Mouse (Mus musculus) forebrain, embryonic 15.5 days (tissue): Measurements from ENCODE around the gene Nfil3. TPM values are rescaled to one million over a fixed set of nuclear protein-coding genes. Genes with fewer than 3 reads are reported as not detected.
A peak's percentile ranks its signal among the peaks of the same experiment; 100 is the strongest.

Source experiments
- ATAC-seq: fragments of 200-750 bp; cut with Nextera tagmentation; replicated peaks from 2 replicates; pipeline ENCODE4 v1.8.0; 2017; ENCODE audit warnings: mild to moderate bottlenecking, moderate TSS enrichment, moderate library complexity
- H3K27ac ChIP-seq: fragments of 300-500 bp; sonication (generic); replicated peaks from 2 replicates; pipeline ENCODE4 v1.5.1; 2015; ENCODE audit warnings: mild to moderate bottlenecking, inconsistent platforms
- H3K27me3 ChIP-seq: fragments of 300-500 bp; sonication (generic); 2 replicates; pipeline ENCODE4 v1.6.1; 2015; ENCODE audit warnings: inconsistent platforms
- H3K36me3 ChIP-seq: fragments of 300-500 bp; sonication (generic); 2 replicates; pipeline ENCODE4 v1.6.1; 2015; ENCODE audit warnings: mild to moderate bottlenecking, inconsistent platforms
- H3K4me1 ChIP-seq: fragments of 300-500 bp; sonication (generic); 2 replicates; pipeline ENCODE4 v1.6.1; 2015; ENCODE audit warnings: inconsistent platforms
- H3K4me2 ChIP-seq: fragments of 300-500 bp; sonication (generic); replicated peaks from 2 replicates; pipeline ENCODE4 v1.6.1; 2015; ENCODE audit warnings: mild to moderate bottlenecking, inconsistent platforms
- H3K4me3 ChIP-seq: fragments of 300-500 bp; sonication (generic); 2 replicates; pipeline ENCODE4 v1.5.1; 2015; ENCODE audit warnings: mild to moderate bottlenecking, inconsistent platforms
- H3K9ac ChIP-seq: fragments of 300-500 bp; sonication (generic); replicated peaks from 2 replicates; pipeline ENCODE4 v1.6.1; 2015; ENCODE audit warnings: mild to moderate bottlenecking, inconsistent platforms
- H3K9me3 ChIP-seq: fragments of 300-500 bp; sonication (generic); 2 replicates; pipeline ENCODE4 v1.6.1; 2016; ENCODE audit warnings: inconsistent platforms
- WGBS: fragments of 180-500 bp; shearing (Covaris S2); methylation state at CpG from one replicate; pipeline ENCODE4 v1.1.7; 2015; ENCODE audit warnings: mixed read lengths; 5-methylcytosine and 5-hydroxymethylcytosine counted together
- polyA plus RNA-seq: library from polyadenylated mRNA; unstranded; fragments of >200 nt; fragmentation: Nextera tagmentation; extraction: Ambion mirVana; gene quantifications from 2 replicates; pipeline ENCODE4 v1.2.1, GENCODE M21; 2015

Gene Nfil3
- polyA plus RNA-seq, 1 experiment from 2014 or later = 55.6 TPM

DNA sequence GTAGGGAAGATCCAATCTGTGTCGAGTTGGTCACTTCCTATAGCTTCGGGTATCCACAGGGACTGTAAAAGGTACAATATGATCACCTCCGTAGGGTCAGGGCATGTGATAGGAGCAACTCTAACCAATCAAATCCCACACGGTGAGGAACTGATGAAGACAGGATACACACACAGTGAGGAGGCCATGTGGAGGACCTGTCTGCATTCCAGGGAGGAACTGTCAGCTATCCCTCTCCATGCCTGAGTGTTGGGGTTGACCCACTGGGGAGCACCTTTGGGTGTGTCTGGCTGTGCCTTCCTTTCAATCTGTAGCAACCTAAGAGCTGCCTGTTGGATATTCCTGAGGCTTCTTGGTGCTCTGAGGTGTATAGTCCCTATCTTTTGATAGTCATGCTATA lies 18.0 kb downstream of the Nfil3 start:
- Histone ChIP-seq H3K27me3 (no peaks in the 10 kb centered on the region), H3K4me2 (no peak overlapping the region), H3K9ac (no peak overlapping the region), H3K27ac (no peak overlapping the region), H3K9me3 (no peaks in the 10 kb centered on the region), H3K4me3 (no peak overlapping the region), H3K36me3 (peaks cover 39% of the 10 kb centered on the region), H3K4me1 (no peaks in the 10 kb centered on the region)
- ATAC-seq = no peak
- WGBS = 90% methylated on average over 4 of the region's 4 CpGs

DNA sequence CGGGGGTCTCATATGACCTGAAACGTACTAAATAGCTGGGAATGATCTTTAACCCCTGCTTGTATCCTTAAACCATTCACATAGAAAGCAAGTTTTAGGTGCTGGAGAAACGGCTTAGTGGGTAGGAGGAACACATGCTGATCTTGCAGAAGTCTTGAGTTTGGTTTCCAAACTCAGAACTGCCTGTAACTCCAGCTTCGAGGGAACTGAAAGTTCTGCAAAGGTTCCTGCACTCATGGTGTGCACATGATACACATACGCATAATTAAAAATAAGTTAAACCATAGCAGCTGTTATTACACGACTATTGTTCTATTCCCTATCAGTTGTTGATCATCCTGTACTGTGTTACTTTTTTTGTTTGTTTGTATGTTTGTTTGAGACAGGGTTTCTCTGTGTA lies 18.5 kb downstream of the Nfil3 start:
- H3K27me3 ChIP-seq = no peaks in the 10 kb centered on the region
- ATAC-seq = no peak
- 88% methylated on average over 6 of the region's 6 CpGs for WGBS

DNA sequence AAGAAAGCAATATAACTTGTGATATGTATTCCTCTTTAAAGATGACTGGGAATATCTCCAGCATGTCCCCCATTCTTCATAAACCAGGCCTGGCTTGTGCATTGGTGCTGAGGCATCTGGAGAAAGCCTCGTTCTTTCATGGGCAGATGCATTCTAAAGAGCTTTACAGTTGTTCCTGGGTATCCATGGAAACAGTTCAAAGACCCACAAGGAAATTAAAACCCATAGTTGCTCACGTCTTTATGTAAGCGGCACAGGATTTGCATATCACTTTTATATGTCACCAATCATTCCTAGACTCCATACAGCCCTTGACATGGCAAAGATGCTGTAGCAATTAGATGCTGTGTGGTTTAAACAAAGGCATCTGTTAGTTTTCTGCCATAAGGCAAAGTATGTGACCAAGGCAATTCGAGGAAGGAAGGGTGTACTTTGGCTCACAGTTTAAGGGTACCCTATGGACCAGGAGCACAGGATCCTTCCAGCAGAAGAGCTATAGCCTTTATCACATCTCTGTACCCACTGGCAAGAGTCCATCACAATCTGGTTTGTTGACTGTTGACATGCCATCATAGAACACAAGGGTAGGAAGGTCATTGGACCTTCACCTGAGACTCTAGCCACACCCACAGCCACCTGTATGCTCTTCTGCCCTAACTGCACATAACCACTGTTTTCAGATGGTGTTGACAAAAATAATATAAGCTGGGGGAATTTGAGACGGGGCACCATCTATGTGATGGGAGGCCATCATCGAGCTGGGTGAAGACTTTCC lies 26.9 kb downstream of the Nfil3 start:
- Histone ChIP-seq H3K4me2 (no peak overlapping the region), H3K36me3 (no peaks in the 10 kb centered on the region), H3K4me3 (no peak overlapping the region), H3K9ac (no peak overlapping the region), H3K27ac (no peak overlapping the region), H3K4me1 (no peaks in the 10 kb centered on the region), H3K9me3 (no peaks in the 10 kb centered on the region), H3K27me3 (no peaks in the 10 kb centered on the region)
- 45% methylated on average over 6 of the region's 6 CpGs for WGBS
- ATAC-seq = no peak

More for the DNA sequence above, 18.5 kb downstream of the Nfil3 start:
- Histone ChIP-seq H3K4me2 (no peak overlapping the region), H3K36me3 (peaks cover 33% of the 10 kb centered on the region), H3K4me3 (no peak overlapping the region), H3K9ac (no peak overlapping the region), H3K4me1 (no peaks in the 10 kb centered on the region), H3K27ac (no peak overlapping the region), H3K9me3 (no peaks in the 10 kb centered on the region)

DNA sequence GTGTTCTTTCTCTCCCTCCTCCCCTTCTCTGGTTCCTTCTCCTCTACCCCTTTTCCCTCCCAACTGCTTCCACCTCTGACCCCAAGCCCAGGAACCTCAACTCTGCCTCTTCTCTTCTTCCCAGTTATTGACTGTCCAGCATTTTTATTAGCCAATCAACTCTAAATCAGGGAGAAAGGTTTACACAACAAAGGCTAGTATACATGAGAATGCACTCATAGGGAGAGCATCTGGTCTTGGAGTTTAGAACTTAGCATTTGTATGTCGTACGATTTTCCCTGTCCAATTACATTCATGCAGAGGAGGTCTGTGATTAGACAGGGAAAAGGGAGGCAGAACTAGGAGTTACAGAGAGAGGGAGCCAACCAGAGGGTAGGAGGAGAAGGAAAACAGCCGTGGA lies 31.7 kb downstream of the Nfil3 start:
- Histone ChIP-seq H3K27ac (no peak overlapping the region), H3K36me3 (no peaks in the 10 kb centered on the region), H3K9ac (no peak overlapping the region), H3K27me3 (no peaks in the 10 kb centered on the region), H3K9me3 (no peaks in the 10 kb centered on the region), H3K4me1 (peaks cover 5% of the 10 kb centered on the region; the same call in 1 of the 2 replicates), H3K4me3 (no peak overlapping the region), H3K4me2 (no peak overlapping the region)
- no peak for ATAC-seq
- 76% methylated on average over 3 of the region's 3 CpGs for WGBS

DNA sequence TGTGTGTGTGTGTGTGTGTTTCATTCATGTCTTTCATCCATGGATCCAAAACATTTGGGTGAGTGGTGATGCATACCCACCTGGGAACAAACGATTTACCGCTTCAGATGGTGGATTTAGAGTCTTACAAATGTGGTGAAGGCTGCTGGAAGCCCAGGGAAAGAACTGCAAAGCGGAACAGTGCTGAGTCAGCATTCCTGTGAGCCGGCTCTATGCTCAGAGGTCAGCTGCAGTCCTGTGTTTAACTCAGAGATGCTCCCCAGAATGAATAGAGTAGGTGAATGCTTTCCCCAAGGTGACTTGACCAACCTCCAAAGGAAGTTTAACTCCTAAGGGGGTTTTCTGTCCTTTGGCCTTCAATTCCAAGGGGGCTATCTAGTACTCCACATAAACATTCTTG lies 33.3 kb downstream of the Nfil3 start:
- 89% methylated on average over 4 of the region's 4 CpGs for WGBS
- no peaks in the 10 kb centered on the region for H3K27me3 ChIP-seq

DNA sequence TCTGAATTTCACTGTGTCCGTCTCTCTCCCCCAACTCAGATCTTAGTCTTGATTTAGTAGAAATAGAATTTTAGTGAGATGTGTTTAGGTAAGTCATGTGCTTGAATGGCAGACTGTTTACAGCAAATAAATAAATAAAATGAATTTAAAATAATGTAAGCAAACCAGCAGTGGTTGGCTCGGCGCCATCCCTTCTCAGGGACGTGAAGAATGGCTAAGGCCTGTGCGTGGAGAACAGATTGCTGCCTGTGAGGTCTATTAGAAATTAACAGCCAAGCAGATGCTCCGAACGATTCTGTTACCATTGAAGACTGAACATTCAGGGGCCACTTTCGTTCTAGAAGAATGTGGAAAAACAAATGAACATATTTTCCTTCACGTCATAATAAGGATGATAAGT lies 35.1 kb downstream of the Nfil3 start:
- H3K36me3 ChIP-seq = no peaks in the 10 kb centered on the region
- H3K4me2 ChIP-seq = no peak overlapping the region
- no peak overlapping the region for H3K9ac ChIP-seq
- H3K9me3 ChIP-seq = no peaks in the 10 kb centered on the region
- no peak overlapping the region for H3K27ac ChIP-seq
- 46% methylated on average over 9 of the region's 9 CpGs for WGBS
- no peak for ATAC-seq
- no peak overlapping the region for H3K4me3 ChIP-seq
- H3K27me3 ChIP-seq = no peaks in the 10 kb centered on the region
- peaks cover 5% of the 10 kb centered on the region; the same call in 1 of the 2 replicates for H3K4me1 ChIP-seq

More for the DNA sequence above, 33.3 kb downstream of the Nfil3 start:
- H3K4me2 ChIP-seq = no peak overlapping the region
- no peaks in the 10 kb centered on the region for H3K9me3 ChIP-seq
- H3K36me3 ChIP-seq = no peaks in the 10 kb centered on the region
- peaks cover 5% of the 10 kb centered on the region; the same call in 1 of the 2 replicates for H3K4me1 ChIP-seq
- H3K9ac ChIP-seq = no peak overlapping the region
- ATAC-seq = no peak
- no peak overlapping the region for H3K27ac ChIP-seq
- no peak overlapping the region for H3K4me3 ChIP-seq

DNA sequence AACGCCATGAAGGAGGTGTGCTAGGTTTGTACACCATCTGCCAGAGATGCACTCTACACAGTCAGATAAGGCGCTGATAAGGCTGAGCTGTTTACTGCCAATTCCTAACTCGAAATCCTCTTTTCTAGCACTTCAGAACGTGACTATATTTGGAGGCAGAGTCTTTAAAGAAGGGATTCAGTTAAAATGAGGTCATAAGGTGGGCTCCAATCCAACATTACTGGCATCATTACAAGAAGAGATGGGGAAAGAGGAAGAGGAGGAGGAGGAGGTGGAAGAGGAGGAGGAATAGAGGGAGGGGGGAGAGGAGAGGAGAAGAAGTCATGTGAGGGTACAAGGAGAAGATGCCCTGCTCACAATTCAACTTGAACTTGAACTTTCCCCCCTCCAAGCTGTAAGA lies 36.8 kb downstream of the Nfil3 start:
- H3K4me1 ChIP-seq = peaks cover 5% of the 10 kb centered on the region; the same call in 1 of the 2 replicates
- 56% methylated on average over 4 of the region's 4 CpGs for WGBS
- ATAC-seq = no peak

DNA sequence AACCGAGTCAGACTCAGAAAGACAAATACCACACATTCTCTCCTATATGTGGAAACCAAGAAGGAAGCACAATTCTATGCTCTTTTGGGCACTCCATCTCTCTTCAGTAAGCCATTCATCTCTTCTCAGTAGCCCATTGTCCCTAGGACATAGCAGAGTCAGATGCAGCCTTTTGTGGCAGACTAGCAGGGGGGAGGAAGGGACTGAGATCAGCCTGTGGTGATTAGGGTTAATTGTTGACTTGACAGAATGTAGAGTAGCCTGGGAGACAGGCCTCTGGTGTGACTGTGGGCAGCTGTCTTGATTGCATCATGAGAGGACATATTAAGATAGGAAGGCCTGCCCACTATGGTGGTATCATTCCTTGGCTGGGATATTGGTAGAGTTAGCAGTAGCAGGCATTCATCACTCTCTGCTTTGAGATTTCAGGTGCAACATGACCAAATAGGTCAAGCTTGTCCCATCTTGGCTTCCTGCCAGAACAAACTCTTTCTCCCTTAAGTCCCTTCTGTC lies 37.9 kb downstream of the Nfil3 start:
- Histone ChIP-seq H3K4me3 (no peak overlapping the region), H3K9me3 (no peaks in the 10 kb centered on the region), H3K27ac (no peak overlapping the region), H3K9ac (no peak overlapping the region), H3K27me3 (no peaks in the 10 kb centered on the region), H3K4me2 (no peak overlapping the region), H3K4me1 (peaks cover 5% of the 10 kb centered on the region; the same call in 1 of the 2 replicates), H3K36me3 (no peaks in the 10 kb centered on the region)
- no peak for ATAC-seq
- WGBS = 53% methylated on average over 1 of the region's 1 CpGs

More for the DNA sequence above, 36.8 kb downstream of the Nfil3 start:
- H3K27me3 ChIP-seq = no peaks in the 10 kb centered on the region
- H3K4me3 ChIP-seq = no peak overlapping the region
- no peaks in the 10 kb centered on the region for H3K9me3 ChIP-seq
- no peak overlapping the region for H3K9ac ChIP-seq
- no peak overlapping the region for H3K4me2 ChIP-seq
- H3K36me3 ChIP-seq = no peaks in the 10 kb centered on the region
- no peak overlapping the region for H3K27ac ChIP-seq

DNA sequence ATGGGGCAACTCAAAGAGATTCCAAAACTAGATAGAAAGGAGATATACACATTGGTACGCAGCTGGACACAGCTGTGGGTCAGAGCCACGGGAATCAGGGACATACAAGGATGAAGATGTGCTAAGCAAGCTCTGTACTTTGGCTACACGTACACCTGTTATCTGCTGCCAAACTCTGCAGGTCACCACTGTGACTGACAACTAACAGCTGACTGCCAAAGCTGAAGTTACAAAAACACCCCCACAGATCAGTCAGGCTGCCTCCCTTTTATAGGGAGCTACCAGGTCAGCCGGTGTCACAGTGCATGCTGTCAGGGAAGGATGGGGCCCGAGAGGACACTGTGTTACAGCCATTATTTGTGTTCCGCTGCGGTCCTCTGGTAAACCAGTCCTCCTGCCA lies 39.9 kb downstream of the Nfil3 start:
- H3K27me3 ChIP-seq = no peaks in the 10 kb centered on the region
- H3K4me3 ChIP-seq = no peak overlapping the region
- no peak overlapping the region for H3K4me2 ChIP-seq
- 86% methylated on average over 7 of the region's 7 CpGs for WGBS
- H3K27ac ChIP-seq = no peak overlapping the region
- H3K9me3 ChIP-seq = no peaks in the 10 kb centered on the region
- H3K9ac ChIP-seq = no peak overlapping the region
- no peak for ATAC-seq
- H3K4me1 ChIP-seq = peaks cover under 1% of the 10 kb centered on the region; the same call in 1 of the 2 replicates
- H3K36me3 ChIP-seq = no peaks in the 10 kb centered on the region

DNA sequence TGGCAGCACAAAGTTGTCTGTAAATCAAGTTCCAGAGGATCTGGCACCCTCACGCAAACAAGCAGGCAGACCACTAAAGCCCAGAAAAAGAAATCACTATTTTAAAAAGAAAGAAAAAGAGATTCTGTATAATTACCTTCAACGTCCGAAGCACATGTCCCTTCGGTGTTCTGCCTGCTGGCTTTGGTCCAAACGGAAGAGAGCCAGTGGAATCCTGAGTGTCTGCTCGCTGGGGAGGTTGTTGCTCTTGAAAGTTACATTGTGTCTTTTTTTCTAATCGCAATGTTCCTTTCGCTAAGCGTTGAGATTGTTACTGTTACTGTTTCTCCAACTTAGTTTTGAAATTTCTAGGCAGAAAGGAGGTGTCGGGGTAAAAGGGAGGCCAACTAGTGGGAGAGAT lies 50.3 kb downstream of the Nfil3 start:
- Histone ChIP-seq H3K9ac (no peak overlapping the region), H3K27ac (no peak overlapping the region), H3K4me1 (peaks cover 27% of the 10 kb centered on the region), H3K36me3 (no peaks in the 10 kb centered on the region), H3K9me3 (no peaks in the 10 kb centered on the region), H3K4me2 (no peak overlapping the region), H3K4me3 (no peak overlapping the region), H3K27me3 (no peaks in the 10 kb centered on the region)
- no peak for ATAC-seq
- 36% methylated on average over 10 of the region's 10 CpGs for WGBS

DNA sequence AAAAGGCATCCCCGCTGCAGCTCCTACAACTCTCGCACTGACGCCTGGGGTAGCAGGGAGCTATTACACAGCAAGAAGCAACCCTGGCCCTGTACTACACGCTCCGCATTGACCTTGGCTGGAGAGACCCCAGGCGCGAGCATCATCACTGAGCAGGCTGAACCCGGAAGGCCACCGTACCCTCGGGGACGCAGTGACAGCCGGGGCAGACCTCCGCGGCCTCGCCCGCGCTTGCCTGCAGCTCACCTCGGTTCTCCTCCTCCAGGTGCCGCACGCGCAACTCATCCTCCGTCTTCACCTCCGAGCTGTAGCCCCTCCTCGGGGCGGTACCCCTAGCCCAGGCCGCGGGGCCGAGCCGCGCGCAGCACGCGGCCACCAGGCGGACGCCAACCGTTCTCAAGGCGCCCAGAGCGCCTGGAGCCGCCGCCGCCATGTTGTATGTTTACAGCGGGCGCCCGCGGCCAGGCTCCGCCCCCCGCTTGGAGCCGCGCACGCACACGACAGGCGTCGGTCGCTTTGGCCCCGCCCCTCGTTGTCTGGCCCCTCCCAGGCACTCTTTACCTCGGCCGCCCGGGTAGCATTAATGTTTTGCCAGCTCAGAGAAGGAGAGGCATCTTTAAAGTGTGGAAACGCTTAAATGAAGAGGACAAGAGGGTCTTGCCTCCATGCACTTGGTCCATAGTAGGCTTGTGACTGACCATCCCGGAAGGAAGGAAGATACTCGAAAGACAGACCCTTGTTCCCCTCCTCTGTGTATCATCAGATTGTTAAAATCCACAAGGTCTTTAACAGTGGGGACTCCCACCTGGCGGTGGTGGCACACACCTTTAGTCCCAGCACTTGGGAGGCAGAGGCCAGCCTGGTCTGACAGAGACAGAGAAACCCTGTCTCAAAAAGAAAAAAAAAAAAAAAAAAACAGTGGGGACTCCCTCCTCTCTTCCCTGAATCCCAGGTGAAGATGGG lies 51.4 kb downstream of the Nfil3 start, which contains the start of gene Auh:
Gene Auh, minus strand, starts transcription at position 473 of the 963 bp plus-strand sequence.
- ATAC-seq = peak; percentile 97
- H3K9me3 ChIP-seq = no peaks in the 10 kb centered on the region

DNA sequence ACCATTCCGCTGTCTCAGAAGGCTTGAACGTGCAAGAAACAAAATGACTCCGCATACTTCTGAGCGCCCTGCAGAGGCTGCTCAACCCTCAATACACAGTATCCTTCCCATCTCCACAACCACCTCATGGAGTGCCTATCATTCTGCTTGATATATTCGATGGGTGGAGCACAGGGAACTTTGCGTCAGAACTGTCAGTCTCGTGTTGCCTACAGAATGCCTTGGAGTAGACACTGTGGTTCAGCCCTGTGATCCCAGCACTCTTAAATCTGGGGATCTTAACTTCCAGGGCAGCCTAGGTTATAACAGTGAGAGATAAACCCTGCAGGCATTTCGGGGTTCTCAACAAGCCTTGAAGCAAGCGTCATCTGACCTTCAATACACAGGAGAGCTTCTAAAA lies 52.5 kb downstream of the Nfil3 start:
- Histone ChIP-seq H3K27me3 (no peaks in the 10 kb centered on the region), H3K4me2 (peak overlapping the region; percentile 51), H3K9ac (peak overlapping the region; percentile 86), H3K4me3 (peak overlapping the region; percentile 94), H3K27ac (no peak overlapping the region), H3K36me3 (no peaks in the 10 kb centered on the region), H3K4me1 (peaks cover 27% of the 10 kb centered on the region), H3K9me3 (no peaks in the 10 kb centered on the region)
- ATAC-seq = no peak
- 71% methylated on average over 9 of the region's 9 CpGs for WGBS

More for the DNA sequence above, 51.4 kb downstream of the Nfil3 start, which contains the start of gene Auh:
- no peaks in the 10 kb centered on the region for H3K27me3 ChIP-seq
- peaks cover 27% of the 10 kb centered on the region for H3K4me1 ChIP-seq
- H3K4me3 ChIP-seq = peak within 1 kb of the TSS; percentile 94
- peak within 1 kb of the TSS; percentile 51 for H3K4me2 ChIP-seq
- peak within 1 kb of the TSS; percentile 86 for H3K9ac ChIP-seq
- WGBS = under 1% methylated on average over 63 of the region's 63 CpGs
- no peaks in the 10 kb centered on the region for H3K36me3 ChIP-seq
- peak within 1 kb of the TSS; percentile 84 for H3K27ac ChIP-seq
